Mouse (Mus musculus) adrenal gland, postnatal 14 days (tissue): Measurements from ENCODE around the gene Gabbr2. TPM values are rescaled to one million over a fixed set of nuclear protein-coding genes. Genes with fewer than 3 reads are reported as not detected.

Source experiments
- DNase-seq: peaks from one replicate; pipeline ENCODE4 v3.0.0; 2021; ENCODE audit warnings: mixed read lengths
- total RNA-seq: library from RNA; stranded (reverse); gene quantifications from 2 replicates; pipeline ENCODE4 v1.2.3, GENCODE M21; 2021

The Gabbr2 gene
- total RNA-seq, 1 experiment from 2014 or later = 0.74 TPM

DNA sequence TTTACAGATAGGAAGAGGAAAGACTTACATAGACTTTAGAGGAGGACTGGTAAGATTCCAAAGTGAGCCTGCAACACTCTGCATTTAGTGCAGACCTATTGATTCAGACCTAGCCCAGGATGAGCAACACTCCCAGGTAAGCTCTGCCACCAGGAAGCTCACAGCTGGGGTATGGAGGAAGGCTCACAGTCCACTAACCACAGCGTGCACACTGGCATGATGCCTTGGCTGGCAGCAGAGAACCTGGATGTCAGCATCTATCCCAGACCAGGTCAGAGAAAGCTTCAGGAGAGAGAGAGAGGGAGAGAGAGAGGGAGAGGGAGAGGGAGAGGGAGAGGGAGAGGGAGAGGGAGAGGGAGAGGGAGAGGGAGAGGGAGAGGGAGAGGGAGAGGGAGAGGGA is 231.8 kb downstream of the Gabbr2 start:
- DNase-seq = no peak

DNA sequence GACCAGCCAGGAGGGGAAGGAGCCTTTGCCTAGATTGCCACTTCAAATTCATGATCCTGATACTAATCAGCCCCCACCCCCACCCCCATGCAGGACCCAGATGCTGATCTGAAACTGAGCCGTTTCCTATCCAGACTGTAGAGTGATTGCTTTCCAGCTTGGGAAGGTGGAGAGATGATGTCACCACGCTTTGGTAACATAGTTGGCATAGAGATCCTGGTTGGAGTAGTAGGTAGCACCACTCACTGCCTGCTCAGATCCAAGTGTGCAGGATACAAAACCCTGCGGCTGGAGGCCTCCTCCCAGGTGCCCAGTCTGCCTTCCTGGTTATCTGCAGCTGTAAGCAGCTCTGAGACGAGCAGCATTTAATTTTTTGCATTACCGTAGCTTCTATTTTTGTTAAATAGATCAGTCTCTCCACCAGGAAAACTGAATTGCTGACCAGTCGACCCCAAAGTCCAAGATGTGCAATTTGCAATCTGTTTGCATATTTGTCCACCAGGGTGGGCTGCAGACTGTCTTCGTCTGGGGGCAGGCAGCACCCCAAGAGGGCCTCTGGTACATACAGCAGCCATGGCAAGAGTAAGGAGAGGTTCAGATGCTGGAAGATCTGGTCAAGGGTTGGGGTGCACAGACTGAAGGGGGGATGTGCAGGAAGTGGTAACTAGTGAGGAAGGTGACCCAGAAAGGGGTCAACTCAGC is 233.2 kb downstream of the Gabbr2 start:
- no peak for DNase-seq

DNA sequence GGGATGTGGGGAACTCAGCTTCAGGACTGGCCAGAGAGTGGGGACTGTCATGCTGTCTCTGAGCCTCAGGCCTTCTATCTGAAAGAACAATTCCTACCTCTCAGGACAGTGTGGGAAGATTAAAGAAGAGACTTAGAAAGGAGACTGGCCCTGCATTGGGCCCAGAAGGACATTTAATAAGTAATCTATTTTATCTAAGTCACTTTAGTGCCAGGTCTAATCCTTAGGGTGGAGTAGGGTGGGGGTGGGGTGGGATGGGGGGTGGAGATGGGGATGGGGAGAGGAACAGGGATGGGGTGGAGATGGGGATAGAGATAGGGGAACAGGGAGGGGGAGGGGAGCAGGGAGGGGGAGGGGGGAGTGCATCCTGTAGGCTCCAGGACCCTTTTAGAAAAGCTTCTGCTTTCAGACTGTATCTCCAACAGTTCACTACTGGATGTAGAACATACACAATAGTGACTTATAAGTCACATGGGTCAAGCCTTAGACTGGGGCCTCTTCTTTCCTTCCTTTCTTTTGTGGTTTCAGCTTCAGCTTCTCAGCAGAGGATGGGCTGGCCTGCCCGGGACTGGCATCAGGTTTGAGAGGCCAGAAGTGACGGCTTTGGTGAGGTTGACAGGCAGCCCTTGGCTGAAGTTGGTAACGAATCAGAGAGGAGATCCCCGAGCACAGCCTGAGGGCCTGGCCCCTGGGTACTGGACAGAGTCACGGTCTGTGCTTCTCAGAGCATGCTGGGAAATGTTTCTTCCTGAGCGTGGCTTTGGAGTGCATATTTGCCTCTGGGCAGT is 237.1 kb downstream of the Gabbr2 start:
- no peak for DNase-seq

DNA sequence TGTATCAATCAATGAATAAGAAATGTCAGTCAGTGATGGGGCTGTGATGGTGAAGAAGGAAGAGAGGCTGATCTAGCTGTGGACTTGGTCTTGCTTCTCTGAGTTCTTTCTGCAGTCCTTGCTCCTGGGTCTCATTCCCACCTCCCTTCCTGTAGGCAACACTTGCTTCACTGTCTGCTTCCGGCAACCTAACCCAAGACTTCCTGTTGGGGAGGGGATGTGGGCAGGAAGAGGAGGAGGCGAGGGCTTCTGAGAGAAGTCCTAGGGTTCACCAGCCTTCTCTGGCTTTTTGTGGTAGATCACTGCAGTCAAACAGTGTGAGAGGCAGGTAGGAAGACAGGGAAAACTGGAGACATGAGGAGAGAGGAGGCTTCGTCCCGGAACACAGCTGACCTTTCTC is 239.4 kb downstream of the Gabbr2 start:
- no peak for DNase-seq

DNA sequence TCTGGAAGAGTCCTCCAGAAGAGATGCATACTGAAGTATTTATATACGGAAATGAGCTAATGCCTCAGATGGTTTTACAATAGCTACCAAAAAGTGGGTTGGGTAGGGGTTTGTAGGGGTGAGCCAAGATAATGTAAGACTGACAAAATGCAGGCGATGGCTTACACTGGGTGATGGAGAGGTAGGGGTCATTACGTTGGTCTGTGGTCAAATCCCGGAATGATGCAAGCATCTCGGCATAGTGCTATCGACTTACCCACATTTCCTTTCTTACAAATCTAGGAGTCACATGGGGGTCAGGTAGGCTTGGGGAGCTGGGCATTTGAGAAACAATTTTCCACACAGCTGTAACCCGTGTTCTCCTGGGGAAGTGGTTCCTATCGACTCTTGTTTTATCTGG is 242.7 kb downstream of the Gabbr2 start:
- DNase-seq = no peak

DNA sequence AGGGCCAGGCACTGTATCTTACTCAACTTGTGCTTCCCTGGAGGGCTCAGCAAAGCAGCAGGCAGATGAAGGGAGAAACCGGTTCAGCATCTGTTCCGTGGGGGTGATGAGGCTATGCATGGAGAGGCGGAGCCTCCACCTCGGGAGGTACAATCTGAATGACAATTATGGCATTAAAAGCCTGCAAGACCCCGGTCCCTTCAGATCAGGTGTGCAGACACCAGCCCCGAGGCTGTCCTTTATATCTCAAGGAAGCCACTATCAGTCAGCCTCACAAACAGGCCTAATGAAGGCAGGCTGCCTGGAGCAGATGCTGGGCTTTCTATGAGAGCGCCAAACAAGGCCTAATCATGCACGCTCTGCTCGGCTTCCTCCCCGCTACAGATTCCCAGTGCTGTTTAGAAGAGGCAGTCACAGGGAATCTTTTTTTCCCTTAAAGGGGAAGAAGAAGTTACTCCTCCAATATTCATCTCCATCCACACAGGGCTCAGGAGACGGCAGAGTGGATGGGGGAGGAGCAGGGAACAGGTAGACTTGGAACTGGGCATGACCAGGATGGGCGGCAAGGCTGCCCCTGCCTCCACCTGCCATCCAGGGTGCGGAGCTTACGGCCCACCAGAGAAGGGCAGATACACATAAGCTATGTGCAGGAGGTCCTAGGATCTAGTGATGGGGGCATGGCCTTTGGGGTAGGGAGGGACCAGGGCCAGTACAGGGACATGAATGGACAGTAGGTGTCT is 244.5 kb downstream of the Gabbr2 start:
- DNase-seq = no peak

DNA sequence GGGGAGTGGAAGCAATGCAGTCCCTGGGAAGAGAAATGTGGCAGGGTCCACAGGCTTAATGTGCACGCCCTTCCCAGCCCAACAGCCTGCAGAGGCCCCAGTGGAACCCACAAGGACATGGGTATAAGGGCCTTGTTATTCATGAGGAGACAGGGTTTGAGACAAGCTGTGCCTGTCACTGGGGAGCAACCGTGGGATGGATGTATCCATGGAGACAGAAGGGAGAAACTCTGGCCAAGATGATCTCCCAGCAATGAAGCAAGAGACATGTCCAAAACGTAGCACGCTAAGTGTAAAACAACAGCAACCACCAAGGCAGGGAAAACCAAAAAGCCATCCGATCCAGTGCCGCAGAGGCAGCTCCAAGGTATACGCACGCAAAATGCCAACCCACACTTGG is 246.1 kb downstream of the Gabbr2 start:
- DNase-seq = no peak

DNA sequence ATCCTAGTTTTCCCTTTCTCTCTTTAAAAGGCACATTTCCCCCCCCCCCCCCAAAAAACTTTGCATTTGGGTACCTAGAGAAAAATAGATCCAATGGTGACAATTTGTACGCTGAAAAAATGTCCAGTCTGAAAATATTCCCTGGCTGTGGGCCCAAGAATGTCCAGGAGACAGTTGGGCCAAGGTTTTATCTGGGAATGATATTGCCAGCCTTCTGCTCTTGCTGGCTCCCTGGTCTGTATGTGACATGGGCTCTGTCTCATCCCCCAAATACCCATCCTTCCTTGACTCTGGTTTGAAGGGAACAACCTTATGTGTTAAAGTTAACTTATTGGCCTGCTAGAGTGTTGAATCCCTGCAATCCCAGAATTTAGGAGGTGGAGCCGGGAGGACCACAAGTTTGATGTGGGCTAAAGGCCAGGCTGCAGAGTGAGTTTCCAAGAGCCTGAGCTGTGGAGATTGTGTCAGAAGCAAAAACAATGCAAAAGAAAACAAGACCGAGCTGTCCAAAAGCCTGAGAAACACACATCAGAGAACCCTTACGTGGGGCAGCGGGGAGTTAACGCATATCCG is 247.0 kb downstream of the Gabbr2 start:
- no peak for DNase-seq

DNA sequence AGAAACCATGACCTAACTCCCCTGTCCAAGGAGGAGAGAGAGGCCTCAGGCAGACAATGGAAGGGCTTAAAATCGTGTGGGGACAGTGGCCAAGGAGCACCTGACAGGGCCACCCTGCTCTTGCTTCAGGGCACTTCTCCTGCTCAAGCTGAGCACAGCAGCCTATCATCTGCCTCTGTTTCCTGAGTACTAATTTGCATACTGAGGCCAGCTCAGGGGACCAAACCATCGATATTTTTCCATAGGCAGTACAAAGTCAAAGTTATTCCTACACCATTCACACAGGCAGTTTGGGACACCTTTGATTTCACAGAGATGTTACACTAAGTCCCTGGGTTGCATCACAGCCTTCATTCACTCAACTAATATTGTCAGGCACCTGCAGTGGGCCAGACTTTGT is 249.1 kb downstream of the Gabbr2 start:
- DNase-seq = no peak

DNA sequence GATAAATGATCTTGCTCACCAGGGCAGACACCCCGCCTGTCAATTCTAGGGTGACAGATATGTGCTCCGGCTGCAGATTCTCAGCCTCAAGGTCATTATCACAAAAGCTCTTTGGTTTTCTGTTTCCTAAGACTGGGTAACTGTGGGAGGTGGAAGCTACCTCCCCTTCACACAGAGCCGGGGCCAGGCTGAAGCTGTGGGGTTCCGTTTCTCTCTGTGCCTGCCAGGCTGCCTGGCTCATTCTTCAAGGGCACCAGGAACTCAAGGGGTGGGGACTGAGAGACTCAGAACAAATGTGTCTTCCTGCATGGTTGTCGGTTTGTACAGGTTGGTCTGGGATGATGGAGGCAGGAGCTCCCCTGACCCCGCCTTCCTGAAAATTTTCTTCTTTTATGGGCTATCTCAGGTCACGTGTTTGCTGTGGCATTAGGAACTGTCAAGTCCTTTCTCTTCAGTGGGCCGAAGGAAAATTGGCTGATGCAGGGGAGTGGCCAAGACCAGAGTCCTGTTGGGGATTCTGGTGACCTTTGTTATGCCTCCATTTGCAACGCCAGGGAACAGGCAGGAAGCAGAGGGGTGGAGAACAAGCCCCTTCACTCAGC is 254.7 kb downstream of the Gabbr2 start:
- DNase-seq = peak; percentile 39

DNA sequence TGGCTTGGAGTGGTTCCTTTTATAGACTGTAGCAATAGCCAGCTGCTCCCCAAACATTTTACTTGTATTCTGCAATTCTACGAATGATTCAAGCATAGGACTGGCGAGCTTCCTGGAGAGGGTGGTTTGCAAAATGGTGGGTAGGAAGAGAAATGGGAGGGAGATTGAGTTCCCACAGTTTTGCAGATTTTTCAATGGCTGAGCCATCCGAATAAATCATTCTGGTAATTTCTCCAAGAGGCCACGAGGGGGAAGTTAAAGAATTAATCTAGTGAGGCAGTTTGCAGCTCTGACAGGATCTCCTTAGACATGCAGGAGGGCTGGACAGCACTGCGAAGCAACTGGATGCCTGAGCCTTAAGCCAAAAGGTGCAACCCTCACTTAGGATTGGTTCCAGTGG is 256.8 kb downstream of the Gabbr2 start:
- DNase-seq = no peak

DNA sequence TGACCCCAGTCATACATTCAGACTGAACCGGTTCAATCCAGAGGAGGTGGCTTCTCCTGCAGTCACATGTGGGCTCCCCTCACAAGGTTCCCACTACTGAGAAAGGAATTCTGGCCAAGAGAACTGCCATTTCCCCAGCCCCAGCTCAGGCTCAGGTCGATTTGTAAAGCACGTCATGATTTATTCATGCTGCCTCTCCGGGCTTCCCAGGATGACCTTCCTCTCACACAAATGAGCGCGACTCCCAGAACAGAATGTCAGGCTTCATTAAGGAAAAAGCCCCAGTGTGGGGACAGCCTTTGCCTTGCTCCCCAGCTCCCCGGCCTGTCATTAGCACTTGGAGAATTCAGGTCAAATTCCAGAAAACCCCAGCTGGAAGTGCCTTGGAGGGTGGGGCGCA is 260.1 kb downstream of the Gabbr2 start:
- DNase-seq = no peak

DNA sequence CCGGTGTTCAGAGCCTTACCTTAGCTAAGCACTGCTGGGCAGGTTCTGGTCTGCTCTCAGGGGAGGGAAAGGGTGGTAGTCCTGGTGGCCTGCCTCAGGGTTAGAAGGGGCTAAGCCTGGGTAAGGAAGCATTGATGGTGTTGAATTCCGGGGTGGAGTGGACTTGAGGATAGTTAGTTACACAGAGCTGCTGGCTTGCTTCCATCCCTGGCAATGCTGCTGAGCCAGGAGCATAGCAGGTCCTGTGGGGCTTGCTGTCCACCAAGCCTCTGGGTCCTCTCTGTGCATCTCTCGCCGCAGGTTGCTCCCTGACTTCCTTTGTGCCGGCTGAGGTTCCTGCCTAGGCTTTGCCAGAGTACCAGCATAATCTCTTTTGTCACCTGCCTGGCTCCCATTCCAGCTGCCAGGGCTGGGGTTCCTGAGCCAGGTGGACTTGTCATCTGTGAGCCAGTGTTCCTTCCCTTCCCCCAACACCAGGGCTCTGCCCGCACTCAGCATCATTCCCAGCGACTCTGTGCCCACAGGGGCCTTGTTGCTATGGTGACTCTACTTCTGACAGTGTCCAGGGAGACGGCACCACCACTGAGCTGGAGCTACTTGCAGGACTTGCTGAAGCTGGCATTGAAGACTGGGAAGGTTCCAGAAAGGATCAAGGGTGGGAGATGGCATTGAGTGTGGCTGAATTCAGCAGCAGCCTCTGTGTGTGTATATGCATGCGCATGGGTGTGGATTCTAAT is 262.2 kb downstream of the Gabbr2 start:
- DNase-seq = no peak

DNA sequence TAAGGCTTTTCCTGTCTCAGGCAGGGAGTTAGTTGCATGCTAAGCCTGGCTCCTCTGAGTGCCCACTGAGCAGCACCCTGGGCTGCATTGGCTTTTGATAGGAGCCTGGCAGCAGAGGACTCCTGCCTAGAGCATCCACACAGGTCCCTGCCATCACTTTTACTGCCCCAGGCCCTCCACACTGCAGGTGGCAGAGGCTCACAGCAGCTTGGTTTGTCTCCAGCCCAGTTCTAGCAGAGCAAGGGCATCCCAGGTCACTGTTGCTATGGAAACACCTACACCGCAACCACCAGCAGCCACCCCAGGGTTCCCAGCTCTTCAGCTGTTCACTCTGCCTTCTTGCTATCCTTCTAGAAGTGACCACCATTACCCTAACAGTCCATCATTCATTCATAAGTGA is 263.4 kb downstream of the Gabbr2 start:
- DNase-seq = peak; percentile 31

DNA sequence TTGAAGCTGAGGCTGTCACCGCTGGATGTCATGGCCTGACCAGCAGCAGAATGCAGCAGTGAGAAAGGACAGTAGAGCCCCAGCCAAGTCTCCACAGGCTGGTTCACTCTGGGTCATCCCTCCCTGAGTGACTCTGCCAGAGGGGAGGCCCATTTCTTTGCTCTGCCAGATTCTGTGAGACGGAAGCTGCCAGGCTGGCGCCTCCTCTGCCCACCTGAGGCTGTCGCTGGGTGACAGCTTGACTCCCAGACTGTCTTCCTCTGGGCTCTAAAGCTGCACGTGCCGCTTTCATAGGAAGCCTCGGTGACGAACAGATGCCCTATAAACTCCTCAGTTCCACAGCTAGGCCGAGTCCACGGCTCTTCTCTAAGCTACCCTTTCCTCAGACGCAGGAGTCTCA is 264.5 kb downstream of the Gabbr2 start:
- DNase-seq = no peak

DNA sequence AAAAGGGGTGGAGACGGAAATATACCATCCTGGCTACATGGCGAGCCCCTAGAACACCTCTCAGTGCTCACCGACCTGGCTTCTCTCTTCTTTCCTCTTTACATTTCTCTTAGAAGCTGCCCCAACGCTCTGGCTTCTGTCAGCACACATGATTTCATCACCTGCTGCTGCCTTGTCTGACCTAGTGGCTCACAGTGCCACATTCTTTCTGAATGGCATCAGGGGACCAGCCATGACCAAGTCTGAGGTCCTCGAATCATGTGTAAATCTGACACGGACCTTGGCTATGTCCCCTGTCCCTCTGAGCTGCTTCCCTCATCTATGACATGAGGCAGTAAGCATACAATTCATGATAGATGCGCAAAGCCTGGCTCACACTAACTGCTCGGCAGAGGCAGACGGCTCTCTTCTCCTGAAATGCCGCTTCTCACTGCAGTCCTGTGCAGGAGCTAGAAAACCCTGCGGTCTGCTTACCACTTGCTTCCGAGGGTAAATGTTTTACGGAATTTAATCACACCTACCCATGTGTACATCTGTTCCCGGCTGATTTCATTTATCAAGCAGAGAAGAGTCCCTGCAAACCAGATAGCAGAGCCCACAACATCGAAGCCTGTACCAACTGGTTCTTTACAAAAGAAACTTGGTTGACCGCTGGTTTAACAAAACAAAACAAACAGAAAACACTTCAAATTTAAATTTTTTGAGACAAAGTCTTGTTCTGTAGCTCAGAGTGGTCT is 270.7 kb downstream of the Gabbr2 start:
- no peak for DNase-seq

DNA sequence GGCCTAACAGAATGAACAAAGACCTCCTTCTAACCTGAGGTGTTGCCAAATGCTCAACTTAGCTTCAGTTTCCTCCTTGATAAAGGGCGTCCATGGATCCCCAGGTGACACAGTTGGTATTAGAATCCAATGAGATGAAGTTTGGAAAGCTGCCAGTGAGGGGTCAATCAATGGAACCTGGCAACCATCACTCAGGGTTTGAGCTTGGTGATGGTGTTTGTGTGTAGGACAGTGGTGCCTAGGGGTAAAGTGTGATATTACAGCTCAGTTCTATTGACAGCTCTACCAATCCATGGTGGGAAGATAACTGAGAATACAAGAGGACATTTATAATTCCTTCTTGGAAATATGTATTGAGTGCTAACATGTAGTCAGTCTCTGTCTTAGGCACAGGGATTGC is 271.6 kb downstream of the Gabbr2 start:
- no peak for DNase-seq

DNA sequence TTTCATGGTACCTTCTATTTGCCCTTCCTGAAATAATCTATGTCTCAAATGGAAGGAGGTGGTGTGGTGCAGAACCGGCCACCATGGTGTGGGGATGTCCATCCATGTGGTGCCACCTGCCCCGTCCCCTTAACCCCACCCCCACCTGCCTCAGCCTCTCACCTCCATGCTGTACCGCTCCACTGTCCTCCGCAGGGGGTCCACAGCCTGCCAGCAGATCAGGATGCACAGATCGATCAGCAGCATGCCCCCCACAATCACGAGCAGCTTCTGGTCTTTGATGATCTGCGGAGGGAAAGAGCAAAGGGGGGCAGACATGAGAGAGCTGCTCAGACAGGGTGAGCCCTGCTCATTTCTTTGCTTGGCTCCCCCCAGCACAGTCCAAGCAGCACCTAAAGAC is 273.0 kb downstream of the Gabbr2 start:
- DNase-seq = no peak

DNA sequence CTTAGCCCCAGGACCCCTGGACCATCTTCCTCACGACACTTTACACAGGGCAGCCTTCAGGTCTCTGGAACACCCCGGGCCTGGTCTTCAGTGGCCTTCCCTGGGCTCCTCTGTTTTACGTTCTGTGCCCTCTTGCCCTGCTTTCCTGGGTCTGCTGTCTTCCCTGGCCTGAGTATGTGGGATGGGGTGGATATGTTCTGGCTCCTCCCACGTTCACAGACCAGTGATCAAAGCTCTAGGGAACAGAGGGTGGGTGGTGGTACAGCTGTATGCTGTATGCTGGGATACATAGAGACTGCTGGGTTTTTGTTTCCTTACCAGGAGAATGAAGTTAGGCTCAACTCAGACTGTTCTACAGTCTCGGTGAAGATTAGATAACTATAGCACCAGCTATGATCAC is 274.5 kb downstream of the Gabbr2 start:
- no peak for DNase-seq

DNA sequence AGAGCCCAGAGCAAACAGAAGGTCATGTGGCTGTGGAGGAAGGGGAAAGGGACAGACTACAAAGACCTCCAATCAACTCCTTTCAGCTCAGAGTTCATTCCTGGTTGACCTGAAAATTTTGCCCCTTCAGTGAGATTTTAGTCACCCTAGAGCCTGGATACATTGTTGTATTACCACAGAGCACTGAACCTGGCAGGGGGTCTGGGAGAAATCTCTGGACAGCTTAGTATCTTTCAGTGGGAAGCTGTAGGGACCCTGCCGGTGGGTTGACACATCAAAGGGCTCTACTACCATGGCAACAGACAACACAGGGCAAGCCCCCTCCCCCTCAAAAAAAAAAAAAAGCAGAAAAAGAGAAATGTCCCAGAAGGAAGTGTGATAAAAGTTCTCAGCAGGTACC is 275.3 kb downstream of the Gabbr2 start:
- no peak for DNase-seq

DNA sequence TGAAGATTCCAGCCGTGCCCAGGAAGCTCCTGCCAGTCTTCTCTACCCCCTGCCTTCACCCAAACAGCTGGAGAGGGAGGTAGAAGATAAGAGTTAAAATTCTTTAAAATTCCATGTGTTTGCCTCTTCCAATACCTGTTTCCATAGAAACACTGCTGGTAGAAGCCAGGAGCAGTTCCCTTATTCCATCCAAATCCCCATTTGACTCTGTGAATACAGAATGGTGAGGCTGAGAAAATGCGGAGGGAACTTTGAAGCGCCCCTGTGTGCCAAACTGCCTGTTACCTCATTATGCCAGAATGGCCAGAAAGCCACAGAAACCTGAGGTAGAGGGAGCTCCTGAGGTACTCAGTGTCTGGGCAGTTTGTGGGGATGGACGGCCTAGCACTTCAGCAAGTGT is 281.1 kb downstream of the Gabbr2 start:
- no peak for DNase-seq
